Mouse (Mus musculus) neural tube, embryonic 10.5 days (tissue): ENCODE measurements around the gene Bmp8a.

Experiments
- DNase-seq: peaks from one replicate; pipeline ENCODE4 v3.0.0-alpha.2; 2017; ENCODE audit warnings: low spot score; ENCODE audit errors: extremely low spot score

The Bmp8a gene

GRCm38 (mm10) chr4:123289038-123289437 lies 54.0 kb downstream of the Bmp8a start:
- no peak for DNase-seq

GRCm38 (mm10) chr4:123286790-123287189 lies 56.3 kb downstream of the Bmp8a start:
- DNase-seq = no peak

- no peak for DNase-seq
These were observed 58.1 kb downstream of the Bmp8a start for GRCm38 (mm10) chr4:123284731-123285624.

GRCm38 (mm10) chr4:123283675-123284064 lies 59.4 kb downstream of the Bmp8a start:
- peak; percentile 43 for DNase-seq

- peak; percentile 48 for DNase-seq
These were observed 60.0 kb downstream of the Bmp8a start for GRCm38 (mm10) chr4:123282915-123283674.

- peak; percentile 94 for DNase-seq
These were observed 60.6 kb downstream of the Bmp8a start for GRCm38 (mm10) chr4:123282500-123282899.

GRCm38 (mm10) chr4:123280117-123280516 lies 62.9 kb downstream of the Bmp8a start:
- no peak for DNase-seq

- DNase-seq = no peak
These were observed 72.0 kb downstream of the Bmp8a start for GRCm38 (mm10) chr4:123271063-123271462.
